Mouse (Mus musculus): ENCODE measurements around the gene Barhl2.

- TF ChIP-seq CTCF (IDR thresholded peaks at IDR 0.05; ENCODE audit: extremely low read depth, insufficient read length, insufficient replicate concordance, low read depth, low read length) (peak; percentile 85; the same call in 1 of the 2 replicates), POLR2A (IDR thresholded peaks at IDR 0.05; ENCODE audit: low read depth, low read length) (no peak)
These were observed 3.9 kb upstream of the Barhl2 start for GRCm38 (mm10) chr5:106461913-106462312.

Data from small intestine, adult 2 months (tissue).